Mouse (Mus musculus) erythroblast, embryonic 14.5 days (primary cell): ENCODE measurements around the gene Ndufaf3.

Source experiments
- GATA1 ChIP-seq: IDR thresholded peaks from 2 replicates; pipeline ENCODE4 v1.6.1; 2012; ENCODE audit warnings: low read length, inconsistent platforms, mixed read lengths
- TAL1 ChIP-seq: IDR thresholded peaks from 3 replicates; pipeline ENCODE4 v1.6.1; 2012; ENCODE audit warnings: low read length, inconsistent platforms, mixed read lengths

DNA sequence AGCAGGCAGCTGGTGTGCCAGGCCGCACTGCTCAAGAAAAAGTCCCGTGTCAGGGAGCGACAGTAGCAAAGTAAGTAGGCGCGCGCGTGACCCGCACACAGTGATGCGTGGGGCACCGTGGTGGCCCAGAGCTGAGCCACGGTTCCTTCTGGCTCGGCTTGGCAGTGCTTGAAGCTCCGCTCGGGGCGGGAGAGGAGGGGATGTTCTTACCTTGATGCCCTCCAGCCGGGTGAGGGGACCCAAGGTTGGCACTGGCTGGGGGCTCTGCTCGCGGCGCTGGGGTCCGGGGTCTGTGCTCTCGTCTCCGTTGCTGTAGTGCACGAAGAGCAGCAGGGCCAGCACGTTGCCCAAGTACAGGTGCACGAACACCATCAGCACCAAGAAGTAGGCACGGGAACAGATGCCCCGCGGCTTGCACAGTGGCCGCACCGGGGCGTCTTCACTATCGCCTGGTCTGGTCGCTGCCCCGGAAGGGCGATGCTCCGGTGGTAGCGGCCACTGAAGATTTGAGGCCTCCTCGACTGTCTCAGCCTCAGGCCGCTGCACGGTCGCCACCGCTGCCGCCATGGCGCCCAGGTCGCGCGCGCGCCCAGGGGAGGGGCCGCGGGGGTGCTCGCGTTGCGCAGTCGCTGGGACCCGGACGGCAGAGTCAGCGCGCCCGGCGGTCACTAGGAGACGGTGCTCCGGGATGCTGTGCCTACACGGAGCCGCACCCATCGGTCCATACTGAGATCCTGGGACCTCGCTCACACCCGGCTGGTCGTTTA, 29.9 kb upstream of the Ndufaf3 start, which contains the start of gene P4htm:
- TF ChIP-seq GATA1: no peak
- TF ChIP-seq TAL1: no peak
